Mouse (Mus musculus) erythroblast, embryonic 14.5 days (primary cell): ENCODE results near the gene Glt28d2.

Experiments
- GATA1 ChIP-seq: IDR thresholded peaks from 2 replicates; pipeline ENCODE4 v1.6.1; 2012; ENCODE audit warnings: low read length, inconsistent platforms, mixed read lengths
- TAL1 ChIP-seq: IDR thresholded peaks from 3 replicates; pipeline ENCODE4 v1.6.1; 2012; ENCODE audit warnings: low read length, inconsistent platforms, mixed read lengths

DNA sequence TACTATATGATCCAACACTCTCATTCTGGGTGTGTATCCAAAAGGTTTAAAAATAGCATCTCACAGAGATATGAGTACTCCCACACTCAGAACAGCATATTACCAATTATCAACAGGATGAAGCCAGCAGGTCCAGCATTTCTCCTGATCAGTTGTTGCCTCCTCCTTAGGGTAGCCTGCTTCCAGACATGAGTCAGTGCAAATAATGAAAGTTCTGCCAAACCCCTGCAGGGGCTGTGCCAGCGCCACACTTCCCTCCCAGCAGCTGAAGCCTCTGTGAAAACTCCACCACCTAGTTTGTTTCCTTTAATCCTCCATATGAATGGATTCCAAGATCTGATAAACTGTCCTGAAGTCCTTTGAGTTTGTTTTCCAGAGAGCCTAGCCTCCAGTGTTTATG, 4.3 kb upstream of the Glt28d2 start:
- TF ChIP-seq TAL1 (no peak), GATA1 (no peak)
